Mouse (Mus musculus): ENCODE results near the gene Lgi2. TPM values are rescaled to one million over a fixed set of nuclear protein-coding genes. Genes with fewer than 3 reads are reported as not detected.

Gene Lgi2
- polyA plus RNA-seq, 1 experiment from 2014 or later, result 1.3 TPM

- H3K27me3 ChIP-seq, result no peaks in the 10 kb centered on the region
- no peaks in the 10 kb centered on the region for H3K36me3 ChIP-seq (replicated peaks)
- 90% methylated on average over 6 of the region's 6 CpGs for WGBS
- H3K4me2 ChIP-seq, result no peak overlapping the region
- H3K9ac ChIP-seq, result no peak overlapping the region
- no peak for ATAC-seq (ENCODE audit: low FRiP score)
- H3K4me1 ChIP-seq, result peaks cover 4% of the 10 kb centered on the region; the same call in 1 of the 2 replicates
- H3K27ac ChIP-seq, result no peak overlapping the region
- H3K9me3 ChIP-seq, result no peaks in the 10 kb centered on the region
- no peak overlapping the region for H3K4me3 ChIP-seq (replicated peaks)
These were observed 74.8 kb downstream of the Lgi2 start for GRCm38 (mm10) chr5:52491496-52491895.

- Histone ChIP-seq H3K27me3 (no peaks in the 10 kb centered on the region), H3K4me2 (no peak overlapping the region), H3K9ac (no peak overlapping the region), H3K36me3 (replicated peaks) (no peaks in the 10 kb centered on the region), H3K4me1 (no peaks in the 10 kb centered on the region), H3K9me3 (no peaks in the 10 kb centered on the region), H3K4me3 (replicated peaks) (no peak overlapping the region), H3K27ac (no peak overlapping the region)
- WGBS, result 90% methylated on average over 13 of the region's 13 CpGs
- no peak for ATAC-seq (ENCODE audit: low FRiP score)
These were observed 78.5 kb downstream of the Lgi2 start for GRCm38 (mm10) chr5:52487559-52488430.

Other genes with a start within 250 kb of the Lgi2 start
- gene Sod3, start 202.7 kb downstream of the Lgi2 start, polyA plus RNA-seq (2016; fragmentation: Nextera tagmentation; extraction: Ambion mirVana), result 0.08 and 0.15 TPM in 2 replicates
- 5.5 and 5.9 TPM in 2 replicates for gene Ccdc149, start 94.9 kb downstream of the Lgi2 start, polyA plus RNA-seq (2016; fragmentation: Nextera tagmentation; extraction: Ambion mirVana)
- gene Sepsecs, start 103.2 kb upstream of the Lgi2 start, polyA plus RNA-seq (2016; fragmentation: Nextera tagmentation; extraction: Ambion mirVana), result 9.1 and 9.7 TPM in 2 replicates
- gene Pi4k2b, start 175.1 kb upstream of the Lgi2 start, polyA plus RNA-seq (2016; fragmentation: Nextera tagmentation; extraction: Ambion mirVana), result 16.1 and 19.2 TPM in 2 replicates
- 19.7 and 20.0 TPM in 2 replicates for gene Zcchc4, start 208.9 kb upstream of the Lgi2 start, polyA plus RNA-seq (2016; fragmentation: Nextera tagmentation; extraction: Ambion mirVana)